Mouse (Mus musculus): Measurements from ENCODE around the gene Zbed4. TPM values are rescaled to one million over a fixed set of nuclear protein-coding genes. Genes with fewer than 3 reads are reported as not detected.
"Not testable (repeated sequence)": the region's sequence is repeated elsewhere in the genome, so short reads cannot be mapped to it uniquely, and the experiment has no call there.

Zbed4 gene
- polyA plus RNA-seq, 1 experiment from 2014 or later = 26.6 TPM

DNA sequence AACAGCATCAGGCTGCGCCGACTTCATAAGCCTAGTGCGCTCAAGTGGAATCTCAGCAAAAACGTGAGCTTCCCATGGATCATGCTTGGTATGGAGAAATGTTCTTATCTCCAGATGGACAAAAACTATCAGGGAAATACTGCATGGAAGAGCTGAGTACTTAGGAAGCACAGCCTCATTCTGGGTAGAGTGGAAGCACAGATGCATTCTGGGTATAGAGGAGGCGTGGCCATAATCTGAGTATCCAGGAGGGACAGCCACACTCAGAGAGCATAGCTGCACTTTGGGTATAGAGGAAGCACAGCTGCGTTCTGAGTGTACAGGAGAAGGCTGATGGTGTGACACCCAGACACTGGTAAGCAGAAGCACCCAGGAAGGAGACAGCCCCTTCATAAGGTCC, 50.9 kb downstream of the Zbed4 start:
- DNase-seq (ENCODE audit: low spot score) = no peak

DNA sequence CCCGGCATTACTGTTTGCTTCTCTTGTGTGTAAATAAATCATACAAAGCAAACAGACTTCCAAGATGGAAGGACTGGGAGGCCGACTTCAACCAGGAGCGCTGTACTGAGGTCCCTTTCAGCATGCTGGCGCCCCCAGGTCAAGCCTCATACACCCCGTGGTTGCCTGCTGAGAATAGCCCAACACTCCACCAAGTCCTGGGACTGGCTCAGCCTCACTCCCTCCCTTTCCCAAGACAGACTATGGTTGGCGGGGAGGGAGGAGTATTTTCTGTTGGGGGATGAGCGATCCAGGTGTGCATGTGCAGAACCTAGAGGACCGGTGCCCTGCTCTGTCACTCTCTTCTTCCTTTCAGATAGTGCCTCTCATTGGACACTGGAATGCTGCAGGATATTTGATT, 56.7 kb downstream of the Zbed4 start:
- DNase-seq (ENCODE audit: low spot score) = no peak

DNA sequence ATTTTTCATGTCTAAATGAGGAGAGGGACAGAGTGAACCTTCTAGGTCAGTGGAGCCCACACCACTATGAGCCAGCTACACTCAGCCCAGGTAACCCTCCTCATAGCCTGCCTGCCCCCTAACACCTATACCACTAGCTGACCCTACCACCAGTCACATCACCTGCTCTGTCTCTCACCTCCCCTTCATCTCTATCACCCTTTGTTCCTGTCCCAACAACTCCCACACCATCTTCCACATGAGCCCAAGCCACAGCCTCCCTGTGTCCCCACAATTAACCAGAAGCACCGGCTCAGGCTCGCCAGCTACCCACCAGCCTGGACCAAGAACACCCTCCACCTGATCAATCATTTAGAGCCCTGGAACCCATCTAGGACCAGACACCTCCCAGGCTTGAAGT, 58.9 kb downstream of the Zbed4 start:
- DNase-seq (ENCODE audit: low spot score) = no peak

DNA sequence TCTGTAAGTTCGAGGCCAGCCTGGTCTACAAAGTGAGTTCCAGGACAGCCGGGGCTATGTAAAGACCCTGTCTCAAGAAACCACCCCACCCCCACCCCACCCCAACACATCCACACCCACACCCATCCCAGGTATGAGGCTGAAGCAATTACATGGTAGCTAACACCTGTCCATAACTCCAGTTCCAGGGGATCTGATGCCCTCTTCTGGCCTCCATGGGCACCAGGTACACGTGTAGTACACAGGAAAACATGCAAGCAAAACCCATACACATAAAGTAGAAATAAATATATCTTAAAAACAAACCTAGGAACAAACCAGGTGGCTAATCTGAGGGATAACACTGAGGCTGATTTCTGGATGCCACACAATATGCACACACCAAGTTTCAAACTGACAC, 61.8 kb downstream of the Zbed4 start:
- DNase-seq (ENCODE audit: low spot score) = no peak

DNA sequence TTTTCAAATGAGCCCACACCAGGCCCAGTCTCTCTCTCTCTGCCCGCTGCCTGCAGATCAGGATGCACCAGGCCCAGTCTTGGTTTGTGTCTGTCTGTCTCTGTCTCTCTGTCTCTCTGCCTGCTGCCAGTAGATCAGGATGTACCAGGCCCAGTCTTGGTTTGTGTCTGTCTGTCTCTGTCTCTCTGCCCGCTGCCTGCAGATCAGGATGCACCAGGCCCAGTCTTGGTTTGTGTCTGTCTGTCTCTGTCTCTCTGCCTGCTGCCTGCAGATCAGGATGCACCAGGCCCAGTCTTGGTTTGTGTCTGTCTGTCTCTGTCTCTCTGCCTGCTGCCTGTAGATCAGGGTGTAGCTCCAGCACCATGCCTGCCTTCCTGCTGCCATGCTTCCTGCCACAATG, 62.4 kb downstream of the Zbed4 start:
- not testable (repeated sequence) for DNase-seq (ENCODE audit: low spot score)

DNA sequence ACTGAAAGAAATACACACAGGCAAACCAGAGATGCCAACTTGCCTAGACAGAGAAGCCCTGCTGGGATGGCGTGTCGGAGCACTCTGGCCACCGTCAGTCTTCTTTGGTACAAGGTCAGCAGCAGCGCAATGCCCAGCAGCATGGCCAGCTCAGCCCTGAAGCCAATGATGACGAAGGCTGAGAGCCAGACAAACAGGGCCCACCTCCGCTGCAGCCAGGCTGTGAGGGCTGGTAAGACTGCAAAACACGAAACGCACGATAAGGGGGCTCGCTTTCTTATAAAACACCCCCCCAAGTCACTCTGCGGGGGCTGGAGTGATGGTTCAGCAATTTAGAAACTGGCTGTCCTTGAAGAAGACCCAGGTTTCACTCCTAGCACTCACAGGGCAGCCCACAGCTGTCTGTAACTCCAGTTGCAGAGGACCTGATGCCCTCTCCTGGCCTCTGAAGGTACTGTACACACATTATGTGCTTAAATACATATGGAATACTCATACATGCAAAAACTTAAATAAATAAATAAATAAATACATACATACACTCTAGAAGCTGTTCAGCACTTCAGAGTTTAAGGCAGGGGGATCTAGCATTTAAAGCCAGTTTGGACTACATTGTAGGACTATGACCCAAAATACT, 63.1 kb downstream of the Zbed4 start:
- peak; percentile 29 for DNase-seq (ENCODE audit: low spot score)

DNA sequence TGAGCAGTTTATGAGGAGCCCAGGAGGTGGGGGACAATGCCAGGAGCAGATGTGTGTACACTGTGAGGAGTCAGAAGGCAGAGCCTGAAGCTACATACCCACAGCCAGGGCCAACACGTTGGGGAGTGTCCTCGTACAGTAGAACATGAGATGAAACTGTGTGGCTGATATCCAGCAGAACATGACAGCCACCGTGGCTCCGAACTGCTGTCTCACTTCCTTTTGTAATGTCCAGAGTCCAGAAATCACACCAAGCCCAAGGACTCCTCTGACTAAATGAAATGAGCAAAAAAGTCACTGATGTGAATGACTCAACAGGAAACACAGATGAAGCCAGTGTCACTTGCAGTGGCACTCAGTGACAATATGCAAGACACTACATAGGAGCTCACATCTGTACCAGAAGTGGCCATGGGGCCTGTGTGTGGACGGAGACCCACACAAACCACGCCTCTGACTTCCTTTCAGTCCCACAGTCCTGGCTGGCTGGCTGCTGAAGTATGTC, 63.8 kb downstream of the Zbed4 start:
- DNase-seq (ENCODE audit: low spot score) = no peak

DNA sequence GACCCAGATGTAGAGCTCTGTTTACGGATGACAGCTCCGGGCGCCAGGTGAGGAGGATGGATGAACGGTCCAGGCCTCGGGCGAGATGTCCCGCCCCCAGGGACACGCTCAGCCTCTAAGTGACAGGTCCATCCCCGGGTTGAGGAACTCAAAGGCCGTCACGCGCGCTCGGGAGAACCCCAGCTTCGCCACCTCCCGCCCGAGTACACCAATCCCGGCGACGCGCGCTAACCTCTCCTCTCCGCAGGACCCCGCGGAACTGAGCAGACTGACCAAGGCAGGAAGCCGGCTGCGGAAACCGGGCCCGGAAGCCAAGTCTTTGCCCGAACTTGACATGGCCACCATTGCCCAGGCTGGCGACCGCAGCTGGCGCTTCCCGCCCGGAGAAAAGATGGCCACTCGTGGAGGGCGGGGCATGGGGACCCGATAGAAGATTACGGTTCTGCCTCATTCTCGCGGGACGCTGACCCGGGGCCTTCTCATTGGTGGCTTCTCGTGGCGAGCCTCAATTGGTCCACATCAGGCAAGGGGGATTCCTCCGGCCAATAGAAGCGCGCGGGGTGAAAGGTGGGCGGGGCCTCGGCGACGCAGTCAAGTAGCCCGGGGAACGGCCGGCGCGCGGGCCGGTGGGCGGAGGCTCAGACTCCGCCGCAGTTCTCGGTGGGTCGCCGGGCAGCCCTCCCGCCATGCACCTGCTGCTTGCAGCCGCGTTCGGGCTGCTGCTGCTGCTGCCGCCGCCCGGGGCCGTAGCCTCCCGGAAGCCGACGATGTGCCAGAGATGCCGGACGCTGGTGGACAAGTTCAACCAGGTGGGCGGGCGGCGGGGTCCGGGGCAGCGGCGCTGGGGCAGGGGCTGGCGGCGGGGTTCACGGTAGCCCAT, 67.8 kb downstream of the Zbed4 start, which contains the start of the genes Alg12 and Creld2:
TSS of gene Alg12 (minus strand) at position 293 of the 880 bp plus-strand sequence.
TSS of gene Creld2 (plus strand) at position 621 of the 880 bp plus-strand sequence.
- DNase-seq (ENCODE audit: low spot score) = peak; percentile 99

DNA sequence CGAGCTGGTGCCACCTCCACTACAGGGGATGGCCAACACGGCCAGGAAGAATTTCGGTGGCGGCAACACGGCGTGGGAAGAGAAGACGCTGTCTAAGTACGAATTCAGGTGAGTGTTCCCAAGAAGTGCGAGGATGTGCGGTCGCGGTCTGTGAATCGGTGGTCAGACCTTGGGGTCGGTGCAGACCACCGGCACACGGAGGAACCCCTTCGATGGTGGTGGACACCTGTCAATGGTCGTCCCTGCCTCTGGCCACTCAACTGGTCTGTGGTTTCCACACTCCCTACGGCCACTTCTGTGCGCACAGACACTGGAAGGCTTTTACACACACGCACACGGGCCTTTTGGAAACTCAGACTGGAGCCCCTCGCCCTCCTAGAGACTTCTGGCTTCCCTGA, 68.4 kb downstream of the Zbed4 start:
- no peak for DNase-seq (ENCODE audit: low spot score)

DNA sequence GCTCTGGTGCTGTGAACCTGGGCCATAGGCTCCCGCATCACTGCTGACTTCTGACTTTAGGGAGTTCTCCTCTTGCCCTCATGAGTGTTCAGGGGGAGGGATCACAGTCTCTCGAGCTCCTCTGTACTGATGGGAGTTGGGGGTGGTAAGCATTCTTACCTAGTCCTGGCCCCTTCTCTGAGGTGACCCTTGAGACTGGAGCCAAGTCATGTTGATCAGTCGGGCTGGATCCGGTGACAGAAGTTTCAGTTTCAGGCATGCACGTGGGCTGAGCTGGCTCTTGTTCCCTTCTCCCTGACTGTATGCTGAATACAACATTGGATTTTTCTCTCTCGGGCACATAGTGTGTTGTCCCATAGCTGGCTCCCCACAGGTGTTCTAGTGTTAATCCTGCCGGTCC, 69.9 kb downstream of the Zbed4 start:
- no peak for DNase-seq (ENCODE audit: low spot score)

DNA sequence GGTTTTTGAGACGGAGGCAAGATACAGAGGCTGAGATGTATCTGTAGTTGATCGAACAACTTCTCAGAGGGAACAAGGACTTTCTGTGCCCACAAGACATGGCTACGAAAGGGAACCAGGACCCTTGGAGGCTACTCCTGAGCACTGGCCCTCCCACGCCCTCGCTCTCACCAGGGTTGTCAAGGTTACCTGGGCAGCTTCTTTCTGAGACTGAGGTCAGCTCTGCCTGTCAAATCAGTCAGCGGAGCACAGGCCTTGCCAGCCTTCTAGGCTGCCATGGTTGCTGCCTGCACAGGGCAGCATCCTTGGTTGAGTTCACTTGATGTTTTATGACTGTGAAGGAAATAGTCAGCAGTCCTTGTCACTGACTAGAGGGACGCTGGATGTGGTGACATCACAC, 71.1 kb downstream of the Zbed4 start:
- no peak for DNase-seq (ENCODE audit: low spot score)

DNA sequence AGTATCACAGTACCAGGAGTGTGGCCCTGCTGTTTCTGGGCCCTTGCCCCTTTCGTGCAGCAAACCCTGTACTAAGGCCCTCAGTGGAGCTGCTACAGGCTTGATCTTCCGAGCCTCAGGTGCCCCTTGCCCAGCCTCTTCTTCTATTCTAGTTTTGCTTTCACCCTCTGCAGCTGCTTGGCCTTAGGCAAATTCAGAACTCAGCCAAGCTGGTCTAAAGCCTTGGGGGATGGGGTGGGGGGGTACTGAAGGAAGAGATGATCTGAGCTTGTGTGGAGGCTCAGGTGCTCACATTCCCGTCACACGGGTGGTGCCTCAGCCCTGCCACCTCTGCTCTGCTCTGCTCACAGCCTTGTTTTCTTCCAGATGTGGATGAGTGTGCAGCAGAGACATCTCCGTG, 71.9 kb downstream of the Zbed4 start:
- no peak for DNase-seq (ENCODE audit: low spot score)

DNA sequence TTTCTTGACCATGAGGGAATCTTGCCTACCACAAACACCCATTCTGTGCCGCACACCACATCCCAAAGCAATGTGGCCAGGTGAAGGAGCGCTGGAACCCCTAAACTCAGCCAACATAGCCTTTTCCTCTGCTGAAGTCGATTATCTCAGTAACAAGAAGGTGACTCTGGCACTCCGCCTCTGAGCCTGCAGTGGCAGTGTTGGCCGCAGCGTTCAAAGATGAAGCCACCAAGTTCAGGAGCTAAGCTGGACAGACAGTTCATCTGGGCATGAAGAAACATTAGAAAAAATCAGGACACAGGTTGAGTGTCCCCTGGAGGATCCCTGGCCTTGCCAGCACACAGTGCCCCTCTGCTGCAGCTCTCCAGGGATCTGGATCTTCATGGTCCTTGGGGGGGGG, 76.0 kb downstream of the Zbed4 start:
- DNase-seq (ENCODE audit: low spot score) = no peak

DNA sequence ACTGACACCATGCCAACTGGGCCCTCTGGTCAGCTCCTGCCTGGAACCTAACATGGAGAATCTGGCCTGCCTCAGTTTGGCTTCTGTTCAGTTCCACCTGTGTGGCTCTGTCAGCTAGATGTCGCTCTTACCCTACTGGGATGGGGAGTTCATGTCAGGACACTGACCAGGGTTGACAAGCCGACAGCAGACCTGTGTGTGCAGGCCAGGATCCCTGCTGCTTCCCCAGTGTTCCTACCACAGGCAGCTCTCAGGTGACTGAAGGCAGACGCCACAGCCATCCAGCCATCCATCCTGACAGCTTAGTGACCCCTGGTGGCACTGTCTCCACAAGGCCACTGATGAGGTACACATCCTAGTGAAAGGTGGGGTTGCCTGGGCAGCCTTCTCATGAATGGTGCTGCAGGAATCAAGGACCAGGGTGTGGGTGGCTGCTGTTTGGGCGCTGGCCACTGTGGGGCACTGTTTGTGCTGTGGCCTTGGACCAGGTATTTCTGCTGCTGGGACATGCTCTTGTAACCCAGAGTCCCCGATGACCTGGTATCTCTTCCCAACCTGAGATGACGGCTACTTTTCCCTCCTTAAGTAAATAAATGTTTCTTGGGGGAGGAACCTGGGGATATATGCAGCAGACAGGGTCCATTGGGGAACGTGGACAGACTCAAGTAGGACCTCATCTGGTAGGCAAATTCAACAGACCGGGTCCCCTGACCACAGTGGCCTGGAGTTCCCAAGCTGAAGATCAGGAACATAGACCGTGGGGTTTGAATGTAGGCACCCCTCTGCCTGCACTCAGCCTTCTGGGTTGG, 76.7 kb downstream of the Zbed4 start:
- peak; percentile 39 for DNase-seq (ENCODE audit: low spot score)

DNA sequence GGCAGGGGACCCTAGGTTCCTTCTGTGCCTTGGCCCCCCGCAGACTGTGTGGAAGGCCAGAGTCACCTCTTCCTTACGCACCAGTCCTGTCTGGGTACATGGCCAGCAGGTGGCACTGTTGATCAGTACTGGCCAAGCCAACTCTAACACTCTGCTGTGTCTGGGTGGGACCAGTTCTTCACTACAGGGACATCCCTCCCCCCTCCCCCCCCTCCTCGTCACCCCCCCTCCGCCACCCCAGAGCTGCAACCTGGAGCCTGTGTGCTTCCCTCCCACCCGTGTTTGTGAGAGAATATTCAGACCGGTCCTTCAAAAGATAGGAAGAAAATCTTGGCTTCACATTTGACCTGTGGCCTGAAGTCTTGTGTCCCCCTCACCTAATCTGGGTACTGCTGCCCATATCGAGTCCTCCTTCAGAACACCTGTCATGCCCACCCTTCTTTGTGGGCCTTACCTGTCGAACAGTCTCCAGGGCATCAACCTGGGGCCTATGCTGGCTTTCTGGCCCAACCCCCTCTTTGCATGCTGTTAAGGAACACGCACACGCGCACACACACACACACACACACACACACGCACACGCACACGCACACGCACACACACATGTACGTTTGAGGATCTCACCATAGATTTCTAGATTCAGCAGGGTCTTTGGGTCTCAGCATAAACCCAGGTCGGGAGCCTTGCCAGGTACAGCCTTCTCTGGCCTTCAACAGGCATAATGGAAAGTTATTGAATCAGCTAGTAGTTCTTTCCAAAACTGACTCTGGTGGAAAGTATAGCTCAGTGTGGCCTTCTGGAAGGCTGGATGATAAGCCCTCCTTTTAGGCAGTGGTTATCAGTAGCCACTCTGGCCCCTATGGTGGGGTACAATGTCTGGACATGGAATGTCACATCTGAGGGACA, 77.6 kb downstream of the Zbed4 start:
- peak; percentile 85 for DNase-seq (ENCODE audit: low spot score)

DNA sequence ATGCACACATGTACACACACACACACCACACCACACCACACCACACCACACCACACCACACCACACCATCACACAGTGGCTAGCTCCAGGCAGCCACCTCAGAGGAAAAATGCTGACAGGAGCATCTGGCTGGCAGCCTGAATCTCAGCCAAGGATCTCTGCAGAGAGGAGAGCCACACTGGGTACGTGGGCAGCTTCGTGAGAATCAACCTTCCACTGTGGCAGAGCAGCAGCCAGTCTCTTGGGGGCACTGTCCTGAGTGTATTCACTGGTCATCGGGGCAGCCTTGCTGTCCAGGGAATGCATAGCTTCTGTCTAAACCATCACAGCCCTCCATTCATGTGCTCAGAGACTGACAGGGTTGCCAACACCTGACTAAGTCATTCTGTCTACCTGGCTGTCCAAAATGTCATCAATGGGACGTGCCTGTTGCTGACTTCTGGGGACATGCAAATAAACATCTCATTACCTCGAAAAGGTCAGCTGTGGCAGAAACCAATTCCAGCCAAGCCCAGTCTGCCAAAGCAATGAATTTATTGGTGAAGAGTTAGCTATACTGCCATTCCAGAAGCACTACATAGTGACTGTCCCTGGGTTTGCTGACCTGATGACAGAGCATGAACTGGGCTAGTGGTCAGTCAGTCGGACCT, 78.5 kb downstream of the Zbed4 start:
- no peak for DNase-seq (ENCODE audit: low spot score)

DNA sequence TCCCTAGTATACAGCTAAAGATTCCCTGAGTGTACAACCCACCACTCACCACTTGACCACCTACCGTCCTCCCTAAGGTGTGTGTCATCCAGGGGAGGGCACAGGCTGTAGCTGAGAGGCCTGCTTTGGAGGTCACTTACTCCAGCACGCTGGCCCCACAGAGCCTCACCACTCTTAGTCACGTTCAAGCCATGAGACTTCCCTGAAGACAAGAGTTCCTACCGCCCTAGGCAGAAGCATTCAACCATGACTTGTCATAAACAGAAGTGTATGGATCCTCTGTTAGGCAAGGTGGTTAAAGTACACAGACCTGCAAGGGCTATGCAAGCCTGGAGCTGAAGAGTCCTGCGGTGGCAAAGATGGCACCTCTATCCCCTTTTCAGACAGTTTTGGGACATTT, 79.2 kb downstream of the Zbed4 start:
- DNase-seq (ENCODE audit: low spot score) = no peak

DNA sequence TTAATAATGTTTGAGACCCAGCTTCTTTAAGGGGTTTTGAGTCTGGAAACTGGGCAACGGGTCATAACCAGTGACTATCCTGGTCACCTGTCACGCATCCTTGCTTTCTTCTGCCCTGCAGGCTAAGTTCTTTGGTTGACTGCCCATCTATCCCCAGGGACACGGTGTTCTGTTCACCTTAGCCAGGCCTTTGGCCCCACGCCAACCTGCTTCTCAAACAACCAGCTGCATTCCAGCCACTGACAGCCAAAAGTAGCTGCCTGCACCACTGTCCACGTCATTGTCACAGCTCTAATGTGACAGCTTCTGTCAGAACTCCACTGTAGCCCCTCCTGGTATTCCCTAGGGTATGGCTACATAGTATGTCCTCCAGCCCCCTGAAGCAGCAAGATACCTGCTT, 80.0 kb downstream of the Zbed4 start:
- DNase-seq (ENCODE audit: low spot score) = no peak

DNA sequence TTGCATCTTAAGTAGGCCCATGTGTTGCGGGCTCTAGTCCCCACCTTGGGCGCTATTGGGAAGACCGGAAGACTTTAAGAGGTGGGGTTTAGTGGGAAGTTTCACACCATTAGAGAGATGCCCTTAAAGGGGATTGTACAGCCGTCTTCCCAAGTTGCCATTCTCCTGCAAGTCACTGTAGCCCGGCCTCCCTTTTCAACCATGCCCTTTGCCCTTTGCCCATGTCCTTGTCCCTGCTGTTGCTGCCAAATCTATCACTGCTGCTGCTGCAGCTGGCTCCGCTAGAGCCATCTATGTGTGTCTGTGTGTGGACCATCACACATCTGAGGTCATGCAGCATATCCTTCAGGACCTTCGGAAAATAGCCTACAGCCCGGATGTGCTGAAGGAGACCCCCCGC, 81.1 kb downstream of the Zbed4 start:
- no peak for DNase-seq (ENCODE audit: low spot score)
